Mouse (Mus musculus): ENCODE data around the gene Cltc. TPM values are rescaled to one million over a fixed set of nuclear protein-coding genes. Genes with fewer than 3 reads are reported as not detected.

Gene Cltc
- polyA plus RNA-seq, 1 experiment from 2014 or later: 79.4 TPM

GRCm38 (mm10) chr11:86717306-86718065 is 39.9 kb downstream of the Cltc start:
- no peak overlapping the region for H3K9ac ChIP-seq
- H3K9me3 ChIP-seq (replicated peaks): no peaks in the 10 kb centered on the region
- H3K27ac ChIP-seq (replicated peaks): no peak overlapping the region
- 50% methylated on average over 6 of the region's 6 CpGs for WGBS (ENCODE audit: insufficient replicate concordance)
- ATAC-seq (ENCODE audit: insufficient read depth): no peak
- H3K4me3 ChIP-seq (replicated peaks): no peak overlapping the region
- H3K4me1 ChIP-seq (replicated peaks): no peaks in the 10 kb centered on the region
- no peak overlapping the region for H3K4me2 ChIP-seq
- H3K36me3 ChIP-seq (replicated peaks): peaks cover 84% of the 10 kb centered on the region
- no peaks in the 10 kb centered on the region for H3K27me3 ChIP-seq

DNA sequence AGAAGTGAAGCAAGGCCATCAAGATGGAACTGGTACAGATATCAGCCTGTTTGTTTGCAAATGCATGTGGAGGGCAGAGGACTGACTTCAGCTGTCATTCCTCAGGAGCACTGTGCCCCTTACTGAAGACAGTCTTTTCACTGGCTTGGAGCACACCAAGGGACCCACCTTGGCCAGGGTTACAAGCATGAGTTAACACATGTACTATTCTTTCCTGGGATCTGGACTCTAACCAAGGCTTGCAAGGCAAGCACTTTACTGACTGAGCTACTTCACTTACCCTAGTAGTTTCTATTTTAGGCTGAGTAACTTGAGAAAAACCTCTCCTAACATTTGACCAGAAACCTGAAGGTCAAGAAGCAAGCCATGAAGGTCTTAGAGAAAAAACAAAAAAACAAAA is 42.8 kb downstream of the Cltc start:
- Histone ChIP-seq H3K27me3 (no peaks in the 10 kb centered on the region), H3K9ac (no peak overlapping the region), H3K27ac (replicated peaks) (no peak overlapping the region), H3K4me3 (replicated peaks) (no peak overlapping the region), H3K4me2 (no peak overlapping the region), H3K9me3 (replicated peaks) (no peaks in the 10 kb centered on the region), H3K36me3 (replicated peaks) (peaks cover 90% of the 10 kb centered on the region), H3K4me1 (replicated peaks) (no peaks in the 10 kb centered on the region)
- no peak for ATAC-seq (ENCODE audit: insufficient read depth)

DNA sequence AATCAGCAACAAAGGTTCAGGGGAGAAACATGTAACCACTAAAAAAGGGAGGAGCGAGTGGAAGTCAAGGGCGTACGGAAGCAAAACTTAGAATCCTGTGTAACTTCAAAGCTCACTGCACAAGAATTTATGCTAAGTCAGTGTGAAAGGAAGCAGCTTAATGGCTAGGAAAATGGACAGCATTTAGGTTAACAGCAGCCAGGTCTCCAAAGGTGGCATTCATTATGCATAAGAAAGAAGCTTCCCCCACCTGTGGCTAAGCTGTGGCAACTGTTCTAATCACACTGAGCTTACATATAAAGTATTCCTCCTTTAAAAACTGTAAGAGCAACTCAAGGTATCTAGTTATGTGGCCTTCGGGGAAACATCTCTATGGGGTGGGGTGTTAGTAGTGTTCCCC is 56.2 kb downstream of the Cltc start:
- ATAC-seq (ENCODE audit: insufficient read depth): no peak
- H3K4me3 ChIP-seq (replicated peaks): no peak overlapping the region
- peaks cover 97% of the 10 kb centered on the region for H3K36me3 ChIP-seq (replicated peaks)
- no peaks in the 10 kb centered on the region for H3K9me3 ChIP-seq (replicated peaks)
- no peaks in the 10 kb centered on the region for H3K27me3 ChIP-seq
- no peaks in the 10 kb centered on the region for H3K4me1 ChIP-seq (replicated peaks)
- H3K4me2 ChIP-seq: no peak overlapping the region
- 93% methylated on average over 4 of the region's 4 CpGs for WGBS (ENCODE audit: insufficient replicate concordance)
- no peak overlapping the region for H3K27ac ChIP-seq (replicated peaks)
- H3K9ac ChIP-seq: no peak overlapping the region

- no peak overlapping the region for H3K9ac ChIP-seq
- no peak overlapping the region for H3K4me2 ChIP-seq
- no peaks in the 10 kb centered on the region for H3K27me3 ChIP-seq
- no peak overlapping the region for H3K27ac ChIP-seq (replicated peaks)
- H3K4me3 ChIP-seq (replicated peaks): no peak overlapping the region
- no peak for ATAC-seq (ENCODE audit: insufficient read depth)
- H3K36me3 ChIP-seq (replicated peaks): peaks cover 98% of the 10 kb centered on the region
- WGBS (ENCODE audit: insufficient replicate concordance): 76% methylated on average over 4 of the region's 4 CpGs
- no peaks in the 10 kb centered on the region for H3K4me1 ChIP-seq (replicated peaks)
- H3K9me3 ChIP-seq (replicated peaks): no peaks in the 10 kb centered on the region
Measured at GRCm38 (mm10) chr11:86695461-86695860, 61.9 kb downstream of the Cltc start.

DNA sequence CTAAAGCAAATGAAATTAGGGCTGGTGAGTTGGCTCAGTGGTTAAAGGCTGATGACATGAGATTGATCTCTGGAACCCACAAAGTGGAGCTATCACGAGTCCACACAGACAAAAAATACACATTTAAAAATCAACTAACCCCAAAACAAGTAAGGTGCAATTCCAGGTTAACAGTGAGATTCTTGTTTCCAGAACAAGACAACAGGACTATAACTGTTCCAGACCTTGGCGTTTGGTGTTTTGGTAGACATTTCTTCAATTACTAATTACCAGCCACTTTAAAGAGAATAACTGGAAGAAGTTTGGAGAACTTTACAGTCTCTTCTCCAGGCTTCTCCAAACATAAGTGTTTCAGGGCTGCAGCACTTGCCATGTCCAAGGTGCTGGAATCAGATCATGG is 64.8 kb downstream of the Cltc start:
- ATAC-seq (ENCODE audit: insufficient read depth): no peak
- Histone ChIP-seq H3K27ac (replicated peaks) (0 out of 2 replicates have a peak overlapping the region, but pooled peaks have one; percentile 4), H3K9ac (no peak overlapping the region), H3K4me1 (replicated peaks) (no peaks in the 10 kb centered on the region), H3K27me3 (no peaks in the 10 kb centered on the region), H3K4me3 (replicated peaks) (no peak overlapping the region), H3K4me2 (no peak overlapping the region), H3K36me3 (replicated peaks) (peaks cover 96% of the 10 kb centered on the region), H3K9me3 (replicated peaks) (no peaks in the 10 kb centered on the region)
- WGBS (ENCODE audit: insufficient replicate concordance): 71% methylated on average over 2 of the region's 2 CpGs

- Histone ChIP-seq H3K9me3 (replicated peaks) (no peaks in the 10 kb centered on the region), H3K4me1 (replicated peaks) (peaks cover 6% of the 10 kb centered on the region; the same call in 1 of the 2 replicates), H3K27me3 (no peaks in the 10 kb centered on the region), H3K27ac (replicated peaks) (no peak overlapping the region), H3K4me3 (replicated peaks) (no peak overlapping the region), H3K9ac (no peak overlapping the region), H3K4me2 (no peak overlapping the region), H3K36me3 (replicated peaks) (peaks cover 96% of the 10 kb centered on the region)
- ATAC-seq (ENCODE audit: insufficient read depth): no peak
- 83% methylated on average over 2 of the region's 2 CpGs for WGBS (ENCODE audit: insufficient replicate concordance)
Measured at GRCm38 (mm10) chr11:86691956-86692355, 65.4 kb downstream of the Cltc start.

- H3K36me3 ChIP-seq (replicated peaks): peaks cover 93% of the 10 kb centered on the region
- H3K4me3 ChIP-seq (replicated peaks): no peak overlapping the region
- no peaks in the 10 kb centered on the region for H3K27me3 ChIP-seq
- H3K4me1 ChIP-seq (replicated peaks): peaks cover 8% of the 10 kb centered on the region; the same call in 1 of the 2 replicates
- WGBS (ENCODE audit: insufficient replicate concordance): 86% methylated on average over 3 of the region's 3 CpGs
- H3K9ac ChIP-seq: no peak overlapping the region
- no peak overlapping the region for H3K27ac ChIP-seq (replicated peaks)
- ATAC-seq (ENCODE audit: insufficient read depth): no peak
- no peaks in the 10 kb centered on the region for H3K9me3 ChIP-seq (replicated peaks)
- no peak overlapping the region for H3K4me2 ChIP-seq
Measured at GRCm38 (mm10) chr11:86691482-86691881, 65.9 kb downstream of the Cltc start.

- H3K9ac ChIP-seq: no peak overlapping the region
- peaks cover 15% of the 10 kb centered on the region for H3K4me1 ChIP-seq (replicated peaks)
- H3K9me3 ChIP-seq (replicated peaks): no peaks in the 10 kb centered on the region
- no peak for ATAC-seq (ENCODE audit: insufficient read depth)
- H3K36me3 ChIP-seq (replicated peaks): peaks cover 83% of the 10 kb centered on the region
- H3K4me2 ChIP-seq: no peak overlapping the region
- no peak overlapping the region for H3K4me3 ChIP-seq (replicated peaks)
- no peak overlapping the region for H3K27ac ChIP-seq (replicated peaks)
- H3K27me3 ChIP-seq: no peaks in the 10 kb centered on the region
- 84% methylated on average over 3 of the region's 3 CpGs for WGBS (ENCODE audit: insufficient replicate concordance)
Measured at GRCm38 (mm10) chr11:86690383-86690782, 67.0 kb downstream of the Cltc start.

- peaks cover 34% of the 10 kb centered on the region for H3K36me3 ChIP-seq (replicated peaks)
- 79% methylated on average over 1 of the region's 1 CpGs for WGBS (ENCODE audit: insufficient replicate concordance)
- H3K9me3 ChIP-seq (replicated peaks): no peaks in the 10 kb centered on the region
- H3K4me1 ChIP-seq (replicated peaks): peaks cover 44% of the 10 kb centered on the region
- ATAC-seq (ENCODE audit: insufficient read depth): no peak
- H3K4me2 ChIP-seq: peak overlapping the region; percentile 76
- no peaks in the 10 kb centered on the region for H3K27me3 ChIP-seq
- peak overlapping the region; percentile 93 for H3K4me3 ChIP-seq (replicated peaks)
- H3K9ac ChIP-seq: peak overlapping the region; percentile 94
- peak overlapping the region; percentile 96; the same call in 1 of the 2 replicates for H3K27ac ChIP-seq (replicated peaks)
Measured at GRCm38 (mm10) chr11:86685366-86685765, 72.0 kb downstream of the Cltc start.

GRCm38 (mm10) chr11:86684126-86685012 is 73.0 kb downstream of the Cltc start:
- Histone ChIP-seq H3K4me2 (peak overlapping the region; percentile 76), H3K27ac (replicated peaks) (peak overlapping the region; percentile 96), H3K27me3 (no peaks in the 10 kb centered on the region), H3K9ac (peak overlapping the region; percentile 94), H3K36me3 (replicated peaks) (peaks cover 27% of the 10 kb centered on the region), H3K4me3 (replicated peaks) (peak overlapping the region; percentile 93), H3K9me3 (replicated peaks) (no peaks in the 10 kb centered on the region), H3K4me1 (replicated peaks) (peaks cover 53% of the 10 kb centered on the region)
- ATAC-seq (ENCODE audit: insufficient read depth): no peak
- 5% methylated on average over 20 of the region's 20 CpGs for WGBS (ENCODE audit: insufficient replicate concordance)

- Histone ChIP-seq H3K4me2 (peak within 1 kb of the TSS; percentile 76), H3K27me3 (no peaks in the 10 kb centered on the region), H3K27ac (replicated peaks) (peak within 1 kb of the TSS; percentile 96), H3K9me3 (replicated peaks) (no peaks in the 10 kb centered on the region), H3K36me3 (replicated peaks) (peaks cover 25% of the 10 kb centered on the region), H3K4me3 (replicated peaks) (peak within 1 kb of the TSS; percentile 93), H3K9ac (peak within 1 kb of the TSS; percentile 94), H3K4me1 (replicated peaks) (peaks cover 59% of the 10 kb centered on the region)
- under 1% methylated on average over 56 of the region's 56 CpGs for WGBS (ENCODE audit: insufficient replicate concordance)
- peak; percentile 95 for ATAC-seq (ENCODE audit: insufficient read depth)
Measured at GRCm38 (mm10) chr11:86683395-86684125, 73.8 kb downstream of the Cltc start, which contains the start of the genes Vmp1 and Ptrh2. Gene Vmp1 (minus strand): TSS chr11:86683836. Gene Ptrh2 (plus strand): TSS chr11:86683985.

Measured in liver, embryonic 15.5 days (tissue).